Mouse (Mus musculus) left cerebral cortex, adult 18-20 months (tissue): Measurements from ENCODE around the gene Id1. TPM values are rescaled to one million over a fixed set of nuclear protein-coding genes. Genes with fewer than 3 reads are reported as not detected.
A peak's percentile ranks its signal among the peaks of the same experiment; 100 is the strongest.

Source experiments
- DNase-seq, 2 experiments: peaks; one replicate each; pipeline ENCODE4 v3.0.0; 2021 to 2022; ENCODE audit warnings: low spot score in 2 of 2, mixed read lengths in 1 of 2
- total RNA-seq, 2 experiments: library from RNA; stranded (reverse); gene quantifications; 2 replicates each; pipeline ENCODE4 v1.2.3; 2021

Gene Id1
- total RNA-seq, 2 experiments from 2014 or later = 20.6 to 27.2 TPM

DNA sequence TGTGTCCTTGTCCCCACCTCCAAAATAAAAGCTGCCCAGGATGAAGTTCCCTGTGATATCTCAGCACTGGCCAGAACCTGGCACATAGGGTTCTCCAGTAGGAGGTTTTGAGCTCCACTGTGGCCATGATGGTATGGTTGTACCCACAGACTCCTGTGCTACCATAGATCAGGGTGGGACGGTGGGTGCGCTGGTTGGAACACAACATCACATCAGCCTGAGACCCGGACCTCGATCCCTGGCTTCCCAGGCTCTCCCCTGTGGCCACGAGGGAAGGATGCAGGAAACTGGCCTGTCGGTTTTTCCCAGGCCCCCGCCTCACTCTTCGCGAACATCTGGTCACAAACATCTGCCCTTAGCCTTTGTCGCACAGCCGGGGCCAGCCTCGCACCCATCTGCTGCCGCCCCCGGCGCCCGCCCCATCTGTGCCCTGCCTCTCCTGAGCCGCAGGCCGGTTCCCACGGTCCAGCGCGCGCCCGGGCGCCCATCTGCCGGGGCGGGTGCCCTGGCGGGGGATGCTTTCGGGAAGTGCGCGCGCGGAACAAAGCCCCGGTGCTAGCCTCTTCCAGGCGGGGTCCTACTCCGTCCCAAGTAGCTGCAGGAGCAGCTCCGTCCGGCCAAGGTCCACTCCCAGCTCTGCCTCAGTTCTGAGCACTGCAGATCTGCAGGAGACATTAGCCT lies 12.3 kb upstream of the Id1 start:
- no peak for DNase-seq

DNA sequence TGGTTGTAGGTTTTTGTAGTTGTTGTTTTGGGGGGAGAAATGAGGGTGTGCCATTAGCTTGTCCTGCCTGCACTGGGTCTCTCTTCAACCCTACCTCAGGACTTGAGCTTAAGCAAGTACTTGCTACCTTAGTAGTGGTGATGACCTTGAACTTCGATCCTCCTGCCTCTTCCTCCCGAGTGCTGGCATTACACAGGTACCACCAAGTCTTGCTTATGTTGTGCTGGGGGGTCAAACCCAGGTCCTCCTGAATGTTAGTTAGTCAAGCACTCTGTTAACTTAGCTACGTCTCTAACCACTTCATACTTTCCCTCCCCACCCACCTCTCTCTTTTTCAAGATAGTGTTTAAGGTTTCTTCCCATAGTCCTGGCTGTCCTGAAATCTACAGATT lies 11.7 kb upstream of the Id1 start:
- no peak for DNase-seq

DNA sequence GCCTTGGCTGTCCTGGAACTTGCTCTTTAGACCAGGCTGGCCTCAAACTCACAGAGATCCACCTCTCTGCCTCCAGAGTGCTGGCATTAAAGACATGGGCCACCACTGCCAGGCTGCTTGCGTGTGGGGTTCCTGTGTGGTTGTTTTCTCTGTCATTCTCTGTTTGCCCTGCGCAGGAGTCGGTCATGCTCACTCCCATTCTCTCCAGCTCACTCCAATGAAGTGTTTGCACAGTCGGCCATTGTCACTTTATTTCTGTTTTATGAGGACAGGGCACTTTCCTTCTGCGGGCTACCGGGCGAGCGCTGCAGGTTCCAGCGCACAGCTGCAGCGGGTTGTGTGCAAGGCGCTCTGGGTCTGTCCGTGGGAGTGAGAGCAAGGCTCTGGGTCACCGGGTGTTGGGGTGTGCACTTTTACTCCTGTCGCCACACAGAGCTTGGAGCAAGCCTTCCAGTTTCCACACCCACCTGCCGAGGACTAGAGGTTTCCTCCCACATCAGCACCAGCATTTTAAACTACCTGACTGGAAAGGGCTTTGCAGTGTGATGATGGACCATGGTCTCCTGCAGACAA lies 10.8 kb upstream of the Id1 start:
- DNase-seq = no peak

DNA sequence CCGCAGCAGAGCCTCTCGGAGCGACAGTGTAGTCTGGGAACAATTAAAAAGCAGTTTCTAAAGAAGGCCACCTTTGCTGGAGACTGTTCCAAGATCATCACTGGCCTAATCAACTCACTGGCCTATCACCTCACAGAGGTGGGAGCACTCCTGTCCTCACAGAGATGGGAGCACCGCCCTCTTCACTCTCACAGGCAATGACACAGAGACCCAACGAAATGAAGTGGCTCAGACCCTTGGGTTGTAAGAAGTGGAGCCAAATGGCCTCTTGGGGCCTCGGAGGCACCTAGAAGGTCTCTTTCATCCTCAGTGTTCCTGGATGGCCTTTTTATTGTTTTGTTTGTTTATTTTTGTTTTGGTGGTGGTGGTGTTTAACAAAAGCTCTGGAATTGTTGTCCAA lies 9.8 kb upstream of the Id1 start:
- DNase-seq = no peak

DNA sequence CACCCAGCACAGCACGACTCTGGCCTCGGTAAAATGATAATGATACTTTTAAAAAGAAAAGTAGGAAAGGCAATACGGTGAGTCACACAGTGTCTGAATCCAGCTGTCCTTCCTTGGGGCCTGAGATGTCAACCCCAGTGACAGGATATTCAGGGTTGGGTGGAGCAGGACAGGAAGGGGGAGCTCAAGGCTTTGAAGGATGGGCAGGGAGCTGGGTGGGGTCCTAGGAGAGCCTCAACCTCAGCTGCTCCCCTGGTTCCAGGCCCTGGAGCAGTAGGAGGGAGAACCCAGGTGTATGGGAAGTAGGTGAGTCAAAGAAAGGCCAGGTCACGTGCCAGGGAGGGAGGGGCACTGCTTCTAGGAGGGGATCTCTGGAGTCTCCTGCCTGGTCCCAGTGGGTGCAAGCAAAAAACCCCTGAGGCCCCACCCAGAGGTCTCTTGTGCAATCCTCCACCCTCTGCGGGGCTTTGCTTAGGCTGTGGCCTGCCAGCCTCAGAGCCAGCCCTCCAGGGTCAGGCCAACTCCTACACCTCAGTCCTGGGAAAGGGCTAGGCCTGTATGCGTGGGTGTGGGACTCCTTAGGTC lies 9.2 kb upstream of the Id1 start:
- DNase-seq = no peak

DNA sequence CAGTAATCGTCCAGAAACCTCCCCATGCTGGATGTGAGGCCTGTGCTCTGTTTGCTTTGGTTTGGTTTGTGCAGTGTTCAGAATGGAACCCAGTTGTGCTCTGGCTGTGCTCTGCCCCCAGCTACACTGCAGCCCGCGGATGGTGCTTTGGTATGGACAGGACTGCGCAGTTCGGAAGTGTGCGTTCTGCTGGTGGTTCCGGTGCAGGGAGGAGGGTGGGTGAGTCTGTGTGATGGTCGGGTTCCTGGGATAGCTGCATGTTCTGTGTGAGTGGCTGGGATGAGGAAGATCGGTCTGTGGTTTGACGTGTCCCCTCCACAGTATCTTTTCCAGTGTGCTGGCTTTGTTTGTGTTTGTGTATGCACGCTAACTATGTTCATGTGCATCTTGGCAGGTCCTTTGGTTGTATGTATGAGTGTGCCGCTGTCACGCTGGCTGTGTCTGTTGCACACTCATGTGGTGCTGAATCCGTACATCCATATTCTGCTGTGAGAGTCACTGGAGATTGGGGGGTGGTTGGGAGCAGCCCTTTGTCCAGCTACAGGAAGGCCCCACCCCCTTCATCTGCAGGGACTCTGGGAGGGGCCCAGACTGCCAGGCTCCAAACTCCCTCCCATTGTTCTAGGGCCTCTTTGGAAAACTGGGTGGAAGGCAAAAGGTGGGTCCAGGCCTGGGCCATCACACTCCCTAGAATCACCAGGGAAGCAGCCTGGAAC lies 8.1 kb upstream of the Id1 start:
- DNase-seq = no peak

DNA sequence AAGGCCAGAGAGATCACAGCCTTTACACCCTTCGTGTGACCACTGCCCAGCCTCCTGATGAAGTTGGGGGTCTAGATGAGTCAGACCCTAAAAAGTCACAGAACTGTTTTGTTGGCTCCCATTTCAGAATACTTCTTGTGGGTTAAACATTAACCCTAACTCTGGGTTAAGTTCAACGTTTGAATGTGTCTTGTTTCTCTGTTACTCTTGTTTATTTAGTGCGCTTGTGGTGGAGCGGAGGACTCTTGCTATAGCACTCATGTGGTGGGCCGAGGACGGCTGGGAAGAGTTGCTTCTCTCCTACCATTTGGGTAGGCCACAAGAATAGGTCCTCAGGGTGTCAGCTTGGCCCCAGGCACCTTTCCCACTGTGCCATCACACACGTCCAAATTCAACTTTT lies 7.5 kb upstream of the Id1 start:
- DNase-seq = no peak

DNA sequence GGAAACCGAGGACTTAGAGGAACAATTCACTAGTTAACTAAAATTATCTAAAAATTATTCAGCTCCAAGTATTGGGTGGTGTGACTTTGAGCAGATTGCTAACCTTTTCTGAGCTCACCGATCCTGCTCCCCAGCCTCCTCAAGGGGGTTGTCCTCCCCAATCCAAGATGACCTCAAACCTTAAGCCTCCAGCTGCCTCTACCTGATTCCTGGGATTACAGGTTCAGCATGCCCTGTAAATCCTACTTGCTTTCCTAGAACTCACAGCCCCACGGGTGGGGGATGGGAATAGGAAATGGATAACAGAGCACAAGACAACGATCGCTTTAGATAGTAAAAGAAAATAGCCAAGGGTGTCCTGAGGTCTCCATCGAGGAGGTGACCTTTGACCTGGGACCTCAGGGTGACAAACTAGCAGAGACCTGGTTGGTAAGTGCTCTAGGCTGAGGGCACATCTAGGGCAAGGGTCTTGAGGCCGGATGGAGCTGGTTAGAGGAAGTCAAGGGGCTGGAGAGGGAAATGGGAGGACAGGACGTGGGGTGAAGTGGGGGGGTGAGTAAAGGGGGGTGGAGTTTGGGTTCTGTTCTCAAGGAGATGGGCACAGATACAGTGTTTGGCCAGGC lies 6.9 kb upstream of the Id1 start:
- no peak for DNase-seq

DNA sequence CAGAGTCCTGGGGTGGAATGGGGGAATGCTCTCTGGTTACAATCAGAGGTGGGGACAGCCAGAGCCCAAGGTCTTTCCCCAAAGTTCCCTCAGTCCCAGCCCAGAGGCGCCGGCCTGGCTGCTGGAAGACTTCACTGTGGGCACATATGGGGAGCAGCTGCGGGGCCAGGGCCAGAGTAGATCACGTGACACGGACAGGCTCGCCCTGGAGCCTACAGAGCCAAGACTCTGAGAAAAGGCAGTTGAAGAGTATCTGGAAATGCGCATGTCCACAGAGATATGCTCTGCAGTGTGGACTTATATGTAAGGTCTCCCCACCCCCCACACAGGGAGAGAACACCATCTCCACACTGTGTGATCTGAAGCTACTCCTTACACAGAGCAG lies 6.4 kb upstream of the Id1 start:
- DNase-seq = no peak

DNA sequence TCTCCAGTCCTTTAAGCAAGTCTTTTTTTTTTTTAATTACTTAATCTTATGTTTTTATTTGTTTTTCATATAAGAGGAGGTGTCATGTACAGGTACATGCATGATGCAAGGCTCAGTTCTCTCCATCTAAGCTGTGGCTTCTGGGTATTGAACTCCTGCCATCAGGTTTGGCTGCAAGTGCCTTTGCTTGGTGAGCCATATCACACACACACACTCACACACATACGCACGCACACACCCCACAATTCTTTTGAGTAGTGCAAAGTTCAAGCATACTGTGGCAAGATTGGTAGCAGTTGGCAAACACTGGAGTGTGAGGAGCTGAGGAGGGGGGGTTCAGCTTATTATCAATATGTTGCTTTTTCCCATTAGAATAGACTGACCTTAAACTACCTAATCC lies 2.9 kb upstream of the Id1 start:
- DNase-seq = no peak

DNA sequence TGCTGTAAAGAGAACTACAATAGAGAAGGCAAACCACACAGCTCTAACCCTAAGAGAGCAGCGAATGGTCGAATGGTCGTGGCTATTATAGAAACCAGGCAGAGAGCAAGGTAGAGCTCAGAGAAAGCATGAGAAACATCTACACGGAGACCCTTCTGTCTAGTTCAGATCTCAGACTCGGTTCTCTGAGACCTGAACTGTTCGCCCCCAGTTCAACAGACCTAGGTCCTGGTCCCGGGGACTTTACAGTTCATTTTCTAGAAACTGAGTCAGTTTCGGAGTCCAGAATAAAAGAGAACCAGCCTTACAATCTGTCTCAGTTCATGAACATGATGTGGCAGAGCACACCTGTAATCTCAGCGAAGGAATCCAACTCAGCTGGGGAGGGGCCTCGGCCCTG lies 1.6 kb upstream of the Id1 start:
- DNase-seq = no peak

DNA sequence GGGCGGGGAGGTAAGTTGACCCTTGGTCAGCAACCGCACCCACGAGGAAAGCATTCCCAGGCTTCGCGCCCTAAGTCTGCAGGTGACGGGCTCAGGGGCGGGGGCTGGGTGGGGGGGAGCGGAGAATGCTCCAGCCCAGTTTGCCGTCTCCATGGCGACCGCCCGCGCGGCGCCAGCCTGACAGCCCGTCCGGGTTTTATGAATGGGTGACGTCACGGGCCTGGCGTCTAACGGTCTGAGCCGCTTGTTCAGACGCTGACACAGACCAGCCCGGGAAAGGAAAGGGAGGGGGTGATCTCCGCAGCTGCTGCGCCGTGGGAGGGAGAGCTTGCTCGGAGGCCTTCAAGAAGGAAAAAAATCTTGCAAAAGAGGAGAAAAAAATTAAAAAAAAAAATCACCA lies 1.1 kb upstream of the Id1 start:
- peak; percentile 92 to 94 for DNase-seq

DNA sequence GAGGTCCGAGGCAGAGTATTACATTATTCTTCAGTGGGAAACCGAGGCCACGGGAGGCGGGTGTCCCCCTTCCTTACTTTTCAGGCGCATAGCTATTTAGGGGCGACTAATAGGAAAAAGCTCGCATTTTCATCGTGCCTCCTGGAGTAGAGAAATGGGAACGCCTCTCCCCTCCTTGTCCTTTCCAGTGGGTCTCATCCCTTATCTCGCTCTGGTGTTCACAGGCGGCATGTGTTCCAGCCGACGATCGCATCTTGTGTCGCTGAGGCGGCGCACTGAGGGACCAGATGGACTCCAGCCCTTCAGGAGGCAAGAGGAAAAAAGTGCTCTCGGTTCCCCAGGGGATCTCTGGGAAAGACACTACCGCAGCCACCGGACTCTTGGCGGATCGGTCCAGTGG lies 697 bp downstream of the Id1 start:
- peak in 1 of 2 experiments; percentile 40 for DNase-seq

DNA sequence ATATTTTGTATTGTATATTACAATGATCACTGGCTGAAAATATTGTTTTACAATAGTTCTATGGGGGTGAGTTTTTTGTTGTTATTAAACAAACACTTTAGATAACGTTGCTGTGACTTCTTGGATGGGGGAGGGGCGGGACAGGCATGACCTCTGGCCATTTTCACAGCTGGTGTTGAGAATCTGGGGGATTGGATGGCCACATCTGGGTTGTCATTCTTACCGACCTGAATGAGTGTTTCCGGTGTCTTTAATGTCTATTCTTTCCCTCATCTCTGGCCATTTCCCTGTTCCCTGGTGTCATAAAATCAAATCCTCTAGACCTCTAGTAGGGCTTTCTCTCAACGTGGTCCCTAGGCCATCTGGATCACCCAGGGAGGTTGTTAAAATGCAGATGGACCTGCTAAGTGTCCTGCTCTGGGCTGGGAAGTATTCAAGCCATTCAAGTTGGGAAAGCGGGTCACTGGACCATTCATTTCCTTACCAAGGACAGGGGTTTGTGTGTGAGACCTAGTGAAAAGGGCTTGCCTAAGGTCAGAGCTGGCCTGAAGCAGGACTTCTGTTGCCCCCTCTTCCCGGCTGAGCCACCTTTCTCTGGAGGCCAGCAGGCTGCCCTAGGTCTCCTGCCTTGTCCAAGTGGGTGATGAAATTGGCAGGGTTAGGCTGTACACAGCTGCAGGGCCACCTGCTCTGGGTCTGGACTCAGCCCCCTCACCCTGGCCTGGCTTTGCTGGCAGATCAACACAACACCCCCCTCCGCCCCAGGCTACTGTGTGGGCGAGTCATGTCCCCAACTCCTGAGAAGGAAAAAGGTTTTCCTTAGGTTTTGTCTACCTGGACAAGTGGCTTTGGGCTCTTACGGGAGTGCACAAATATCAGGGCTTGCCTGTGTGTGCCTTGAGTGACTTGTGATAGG lies 1.5 kb downstream of the Id1 start:
- no peak for DNase-seq

DNA sequence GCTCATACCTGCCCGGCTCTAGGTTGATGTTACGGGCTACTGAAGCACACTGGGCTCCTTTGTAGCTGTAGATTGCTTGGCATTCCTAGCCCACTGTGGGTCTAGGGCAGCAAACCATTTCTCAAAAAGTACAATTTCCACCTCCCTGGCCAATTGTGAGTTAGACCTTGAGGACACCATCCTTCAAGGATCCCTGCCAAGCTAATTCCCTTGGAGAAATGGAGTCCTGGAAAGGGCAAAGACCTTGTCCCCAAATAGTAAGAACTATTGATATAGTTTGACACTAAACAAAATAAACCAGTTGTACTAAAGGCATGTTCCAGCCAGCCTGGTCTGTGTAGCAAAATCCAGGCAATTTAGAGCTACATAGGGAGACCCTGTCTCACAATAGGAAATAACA lies 2.3 kb downstream of the Id1 start:
- DNase-seq = no peak

DNA sequence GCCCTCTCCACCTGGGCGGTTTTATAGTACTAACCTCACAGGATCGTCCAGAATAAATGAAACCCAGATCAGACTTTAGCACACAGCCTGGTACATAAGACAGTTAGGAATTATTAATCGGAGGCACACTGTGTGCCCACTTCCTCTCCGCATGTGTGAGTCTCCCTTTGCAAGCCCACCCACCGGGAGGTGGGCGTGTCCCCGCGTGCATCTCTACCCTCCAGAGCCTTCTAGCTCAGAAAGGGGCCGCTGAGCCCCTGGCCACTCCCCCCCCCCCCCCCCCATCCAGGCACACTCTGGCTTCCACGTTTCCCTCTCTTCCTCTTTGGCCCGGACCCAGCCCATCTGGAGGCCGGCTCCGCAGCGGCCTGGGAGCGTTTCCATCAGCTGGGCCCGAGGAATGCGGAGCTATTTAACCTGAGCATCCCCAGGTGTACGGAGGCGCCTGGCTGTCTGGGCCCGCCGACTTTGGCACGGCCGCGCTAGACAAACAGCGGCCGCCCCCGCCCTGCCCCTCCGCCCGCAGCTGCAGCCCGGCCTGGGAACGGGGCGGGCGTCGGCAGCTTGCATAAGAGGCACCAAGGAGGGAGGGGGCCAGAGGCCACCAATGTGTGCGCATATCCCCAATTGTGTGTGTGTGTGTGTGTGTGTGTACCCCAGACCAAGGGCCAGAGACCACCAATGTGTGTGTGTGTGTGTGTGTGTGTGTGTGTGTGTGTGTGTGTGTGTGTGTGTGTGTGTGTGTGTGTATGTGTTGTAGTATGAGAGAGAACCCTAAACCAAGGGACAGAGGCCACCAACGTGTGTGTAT lies 3.2 kb downstream of the Id1 start:
- DNase-seq = peak; percentile 20

DNA sequence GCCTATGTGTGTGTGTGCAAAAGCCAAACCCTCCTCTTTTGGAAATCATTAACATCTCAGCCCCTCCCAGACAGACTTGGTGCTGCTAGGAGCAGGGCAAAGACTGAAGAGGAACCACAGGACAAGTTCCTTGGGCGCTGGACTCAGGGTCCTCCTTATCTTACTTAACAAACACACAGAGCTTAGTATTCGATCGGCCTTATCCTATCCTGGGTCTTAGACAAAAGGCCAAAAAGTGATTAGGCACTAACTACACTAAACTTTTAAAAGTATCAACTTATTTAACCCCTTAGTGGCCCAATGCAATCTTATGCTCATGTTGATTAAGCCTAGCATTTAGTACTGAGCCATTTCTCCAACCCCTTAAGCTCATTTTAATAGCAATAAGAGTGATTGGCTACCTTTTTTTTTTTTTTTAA lies 3.8 kb downstream of the Id1 start:
- no peak for DNase-seq

DNA sequence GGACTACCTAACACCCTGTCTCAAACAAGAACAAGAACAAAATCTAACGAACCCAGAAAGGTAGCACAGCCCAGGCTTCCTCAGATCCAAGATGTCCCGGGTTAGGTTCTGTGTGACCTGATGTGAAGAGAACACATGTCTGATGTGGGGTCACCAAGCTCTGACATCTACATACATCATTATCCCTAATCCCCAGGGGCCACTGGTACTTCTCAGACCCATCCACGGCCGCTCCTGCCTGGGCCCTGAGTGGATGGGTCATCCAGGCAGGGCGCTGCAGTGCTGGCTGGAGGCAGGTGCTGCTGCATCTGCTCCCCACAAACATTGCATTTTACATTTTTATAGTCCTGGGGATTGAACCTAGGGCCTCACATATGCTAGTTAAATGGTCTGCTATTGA lies 4.4 kb downstream of the Id1 start:
- no peak for DNase-seq

DNA sequence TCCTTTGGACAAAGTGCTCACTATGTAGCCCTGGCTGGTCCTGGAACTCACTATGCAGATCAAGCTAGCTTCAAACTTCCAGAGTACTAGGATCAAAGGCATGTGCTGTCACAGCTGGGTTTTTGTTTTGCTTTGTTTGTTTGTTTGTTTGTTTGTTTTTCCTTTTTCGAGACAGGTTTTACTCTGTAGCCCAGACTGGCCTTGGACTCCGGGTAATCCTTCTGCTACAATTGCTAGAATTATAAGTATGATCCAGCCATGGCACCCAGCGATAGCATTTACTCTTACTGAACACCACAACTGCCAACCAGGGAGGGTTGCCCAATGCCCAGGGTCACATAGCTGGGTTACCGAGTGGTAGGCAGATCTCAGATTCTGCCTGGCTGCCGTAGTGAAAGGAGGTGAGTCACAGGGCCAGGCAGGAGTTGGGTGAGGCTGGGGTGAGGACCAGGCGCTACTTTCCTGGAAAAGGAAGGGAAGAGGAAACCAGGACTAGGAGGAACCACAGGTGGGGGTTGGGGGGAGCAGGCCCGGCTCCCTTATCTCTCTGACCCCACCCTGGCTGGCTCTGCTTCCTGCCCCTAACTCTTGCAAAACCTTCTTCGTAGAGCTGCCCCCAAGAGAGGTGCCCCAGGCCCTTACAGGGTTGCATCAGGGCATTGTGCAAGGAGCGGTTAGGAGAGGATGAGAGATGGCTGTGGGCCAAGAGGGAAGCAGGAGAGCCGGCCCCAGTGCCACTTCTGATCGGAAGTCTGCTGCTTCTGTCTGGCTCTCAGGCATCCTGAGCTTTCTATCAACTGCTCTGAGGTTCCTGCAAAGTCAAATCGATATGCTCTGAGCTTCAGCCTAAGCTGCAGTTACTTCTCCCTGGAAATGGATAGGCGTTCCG lies 5.3 kb downstream of the Id1 start:
- no peak for DNase-seq
